Mouse (Mus musculus) cortical plate, adult 2 months (tissue): ENCODE measurements around the gene 1700013F07Rik. TPM values are rescaled to one million over a fixed set of nuclear protein-coding genes. Genes with fewer than 3 reads are reported as not detected.
A peak's percentile ranks its signal among the peaks of the same experiment; 100 is the strongest.
"Not testable (repeated sequence)": the region's sequence is repeated elsewhere in the genome, so short reads cannot be mapped to it uniquely, and the experiment has no call there.

Experiments
- H3K27ac ChIP-seq: fragments of 200-500 bp; 2 replicates; pipeline ENCODE4 v1.5.1; 2012; ENCODE audit warnings: low read length, control low read depth, inconsistent platforms; ENCODE audit not compliant: insufficient read depth
- H3K4me1 ChIP-seq: fragments of 200-500 bp; 2 replicates; pipeline ENCODE4 v1.6.1; 2011; ENCODE audit warnings: low read length; ENCODE audit not compliant: control insufficient read depth, insufficient read depth
- H3K4me3 ChIP-seq: fragments of 200-500 bp; 2 replicates; pipeline ENCODE4 v1.5.1; 2011; ENCODE audit warnings: mild to moderate bottlenecking, low read length, control low read depth; ENCODE audit not compliant: insufficient read depth
- CTCF ChIP-seq: fragments of 200-500 bp; IDR thresholded peaks from 2 replicates; pipeline ENCODE4 v1.5.1; 2011; ENCODE audit warnings: mild to moderate bottlenecking, control low read depth, low read length; ENCODE audit not compliant: insufficient read depth; ENCODE audit errors: extremely low read depth
- POLR2A ChIP-seq: fragments of 200-500 bp; IDR thresholded peaks from 2 replicates; pipeline ENCODE4 v1.6.1; 2011; ENCODE audit warnings: mild to moderate bottlenecking, low read length, control low read depth; ENCODE audit not compliant: insufficient read depth; ENCODE audit errors: extremely low read depth
- polyA plus RNA-seq: library from polyadenylated mRNA; depleted of rRNA; stranded (reverse); fragments of >200 nt; gene quantifications from 2 replicates; pipeline ENCODE4 v1.2.3, GENCODE M21; 2012

Gene 1700013F07Rik
- polyA plus RNA-seq, 1 experiment = 3.4 TPM

- Histone ChIP-seq H3K4me3 (no peak overlapping the region), H3K4me1 (no peaks in the 10 kb centered on the region), H3K27ac (no peak overlapping the region)
- TF ChIP-seq POLR2A (no peak), CTCF (no peak)
Observed at GRCm38 (mm10) chr3:108542299-108542698, 8.3 kb downstream of the 1700013F07Rik start.

- Histone ChIP-seq H3K4me1 (no peaks in the 10 kb centered on the region; the same call in 1 of the 2 replicates), H3K4me3 (peak overlapping the region; percentile 52), H3K27ac (peak overlapping the region; percentile 8; the same call in 1 of the 2 replicates)
- TF ChIP-seq POLR2A = 0 out of 2 replicates have a peak, but pooled peaks have one; percentile 4
- no peak for TF ChIP-seq CTCF
Observed at GRCm38 (mm10) chr3:108554111-108554561, 20.2 kb downstream of the 1700013F07Rik start.

- 0 out of 2 replicates have a peak overlapping the region, but pooled peaks have one; percentile 8 for H3K27ac ChIP-seq
- TF ChIP-seq CTCF = peak; percentile 82
- TF ChIP-seq POLR2A = peak; percentile 100
Observed at GRCm38 (mm10) chr3:108554587-108555312, 20.8 kb downstream of the 1700013F07Rik start.

GRCm38 (mm10) chr3:108557888-108558287, 23.9 kb downstream of the 1700013F07Rik start:
- H3K27ac ChIP-seq = no peak overlapping the region
- no peak overlapping the region for H3K4me3 ChIP-seq
- peaks cover 3% of the 10 kb centered on the region; the same call in 1 of the 2 replicates for H3K4me1 ChIP-seq
- TF ChIP-seq CTCF (no peak), POLR2A (no peak)

More at GRCm38 (mm10) chr3:108554587-108555312, 20.8 kb downstream of the 1700013F07Rik start:
- peak overlapping the region; percentile 52 for H3K4me3 ChIP-seq
- H3K4me1 ChIP-seq = no peaks in the 10 kb centered on the region; the same call in 1 of the 2 replicates

GRCm38 (mm10) chr3:108562133-108562730, 28.3 kb downstream of the 1700013F07Rik start, which contains the start of gene Tmem167b:
TSS of gene Tmem167b (minus strand) at chr3:108562466.
- H3K4me1 ChIP-seq = 0 out of 2 replicates have a peak, but pooled peaks cover 3% of the 10 kb centered on the region
- H3K27ac ChIP-seq = peak within 1 kb of the TSS; percentile 49
- TF ChIP-seq POLR2A (peak; percentile 53; the same call in 1 of the 2 replicates), CTCF (no peak)
- H3K4me3 ChIP-seq = peak within 1 kb of the TSS; percentile 45

- Histone ChIP-seq H3K27ac (peak overlapping the region; percentile 49), H3K4me3 (peak overlapping the region; percentile 45), H3K4me1 (0 out of 2 replicates have a peak, but pooled peaks cover 3% of the 10 kb centered on the region)
- TF ChIP-seq POLR2A (no peak), CTCF (no peak)
Observed at GRCm38 (mm10) chr3:108562777-108563271, 28.9 kb downstream of the 1700013F07Rik start.

GRCm38 (mm10) chr3:108563309-108563708, 29.4 kb downstream of the 1700013F07Rik start:
- TF ChIP-seq POLR2A = no peak
- TF ChIP-seq CTCF = peak; percentile 71
- Histone ChIP-seq H3K27ac (peak overlapping the region; percentile 49), H3K4me3 (peak overlapping the region; percentile 45; the same call in 1 of the 2 replicates), H3K4me1 (0 out of 2 replicates have a peak, but pooled peaks cover 3% of the 10 kb centered on the region)

GRCm38 (mm10) chr3:108567990-108568877, 34.3 kb downstream of the 1700013F07Rik start:
- Histone ChIP-seq H3K4me1 (0 out of 2 replicates have a peak, but pooled peaks cover 1% of the 10 kb centered on the region), H3K27ac (peak overlapping the region; percentile 48), H3K4me3 (no peak overlapping the region)
- no peak for TF ChIP-seq CTCF
- no peak for TF ChIP-seq POLR2A

GRCm38 (mm10) chr3:108569636-108570035, 35.7 kb downstream of the 1700013F07Rik start:
- not testable (repeated sequence) for H3K27ac ChIP-seq, H3K4me3 ChIP-seq, H3K4me1 ChIP-seq

- Histone ChIP-seq H3K4me1 (peaks cover 4% of the 10 kb centered on the region), H3K27ac (no peak overlapping the region), H3K4me3 (no peak overlapping the region; the same call in 1 of the 2 replicates)
- TF ChIP-seq CTCF = no peak
- no peak for TF ChIP-seq POLR2A
Observed at GRCm38 (mm10) chr3:108570813-108571212, 36.9 kb downstream of the 1700013F07Rik start.
